Mouse (Mus musculus): ENCODE data around the gene Ganc.

DNA sequence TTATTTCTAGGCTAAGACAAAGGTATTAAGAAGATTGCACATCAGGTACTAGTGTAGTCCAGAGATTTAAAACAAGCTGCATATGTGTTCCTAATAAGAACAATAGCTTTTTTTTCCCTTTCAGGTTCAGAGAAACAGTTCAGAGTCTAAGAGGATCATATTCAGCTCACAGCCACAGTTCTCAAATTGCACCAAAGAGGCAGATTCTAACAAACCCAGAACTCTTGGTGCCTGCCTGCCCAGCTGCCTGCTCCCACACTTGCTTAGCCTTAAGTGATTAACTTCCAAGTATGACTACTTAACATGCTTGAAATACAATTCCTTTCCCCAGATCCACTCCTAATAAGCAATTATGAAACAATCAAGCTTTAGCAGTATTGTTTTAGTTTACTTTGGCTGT is 10.4 kb downstream of the Ganc start:
- TF ChIP-seq POLR2A (IDR thresholded peaks at IDR 0.05; ENCODE audit: borderline replicate concordance, low read depth, low read length): no peak
- no peak for TF ChIP-seq CTCF (IDR thresholded peaks at IDR 0.05; ENCODE audit: low read depth, low read length)

All from bone marrow macrophage, adult 2 months (primary cell).